Mouse (Mus musculus) kidney, embryonic 14.5 days (tissue): ENCODE data around the gene Aars2. TPM values are rescaled to one million over a fixed set of nuclear protein-coding genes. Genes with fewer than 3 reads are reported as not detected.

Experiments used
- ATAC-seq: fragments of 200-750 bp; cut with Nextera tagmentation; 2 replicates; pipeline ENCODE4 v1.8.0; 2017; ENCODE audit warnings: moderate number of reproducible peaks, mild to moderate bottlenecking, moderate TSS enrichment, moderate library complexity; ENCODE audit not compliant: low FRiP score, low TSS enrichment
- H3K27ac ChIP-seq: fragments of 300-500 bp; sonication (generic); 2 replicates; pipeline ENCODE4 v1.5.1; 2014; ENCODE audit warnings: low read depth, mild to moderate bottlenecking, low read length, moderate library complexity, mixed read lengths
- H3K27me3 ChIP-seq: fragments of 300-500 bp; sonication (generic); 2 replicates; pipeline ENCODE4 v1.6.1; 2014; ENCODE audit warnings: mild to moderate bottlenecking, low read length; ENCODE audit not compliant: control insufficient read depth, insufficient read depth
- H3K36me3 ChIP-seq: fragments of 300-500 bp; sonication (generic); 2 replicates; pipeline ENCODE4 v1.6.1; 2014; ENCODE audit warnings: low read length, mixed read lengths; ENCODE audit not compliant: control insufficient read depth, insufficient read depth
- H3K4me1 ChIP-seq: fragments of 300-500 bp; sonication (generic); 2 replicates; pipeline ENCODE4 v1.6.1; 2014; ENCODE audit warnings: low read length, mixed read lengths; ENCODE audit not compliant: control insufficient read depth, insufficient read depth
- H3K4me2 ChIP-seq: fragments of 300-500 bp; sonication (generic); replicated peaks from 2 replicates; pipeline ENCODE4 v1.6.1; 2014; ENCODE audit warnings: low read depth, mild to moderate bottlenecking, low read length
- H3K4me3 ChIP-seq: fragments of 300-500 bp; sonication (generic); 2 replicates; pipeline ENCODE4 v1.5.1; 2014; ENCODE audit warnings: mild to moderate bottlenecking, low read length
- H3K9ac ChIP-seq: fragments of 300-500 bp; sonication (generic); 2 replicates; pipeline ENCODE4 v1.6.1; 2014; ENCODE audit warnings: low read depth, mild to moderate bottlenecking, low read length, moderate library complexity
- H3K9me3 ChIP-seq: fragments of 300-500 bp; sonication (generic); 2 replicates; pipeline ENCODE4 v1.6.1; 2016; ENCODE audit warnings: low read length; ENCODE audit not compliant: control insufficient read depth
- WGBS: fragments of 180-500 bp; shearing (Covaris S2); extraction: QIAGEN DNeasy Blood & Tissue Kit; methylation state at CpG from one replicate; pipeline ENCODE4 v1.1.7; 2014; 5-methylcytosine and 5-hydroxymethylcytosine counted together
- polyA plus RNA-seq: library from polyadenylated mRNA; unstranded; fragments of >200 nt; fragmentation: Nextera tagmentation; extraction: Ambion mirVana; gene quantifications from 2 replicates; pipeline ENCODE4 v1.2.1, GENCODE M21; 2014

Aars2 gene
- polyA plus RNA-seq, 1 experiment from 2014 or later, result 18.5 TPM

DNA sequence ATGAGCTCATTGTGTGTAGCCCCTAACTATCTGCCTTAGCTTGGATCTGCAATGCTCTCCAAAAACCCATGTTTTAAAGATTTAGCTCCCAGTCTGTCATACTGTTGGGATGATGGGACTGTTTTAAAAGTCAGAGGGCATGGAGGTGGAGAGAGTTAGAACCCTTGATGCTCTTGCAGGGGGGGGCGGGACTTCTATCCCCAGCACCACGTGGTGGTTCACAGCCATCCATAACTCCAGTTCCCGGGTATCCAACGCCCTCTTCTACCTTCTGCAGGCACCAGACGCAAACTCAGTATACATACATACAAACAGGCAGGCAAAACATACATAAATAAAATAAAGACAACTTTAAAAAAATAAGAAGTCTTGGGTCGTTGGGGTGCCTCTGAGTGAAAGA is 33.0 kb upstream of the Aars2 start:
- WGBS, result 75% methylated on average over 6 of the region's 6 CpGs
- H3K4me2 ChIP-seq, result no peak overlapping the region
- no peak overlapping the region for H3K4me3 ChIP-seq
- no peaks in the 10 kb centered on the region for H3K36me3 ChIP-seq
- peaks cover 3% of the 10 kb centered on the region; the same call in 1 of the 2 replicates for H3K9me3 ChIP-seq
- no peak for ATAC-seq
- no peak overlapping the region for H3K9ac ChIP-seq
- H3K27me3 ChIP-seq, result peaks cover 14% of the 10 kb centered on the region; the same call in 1 of the 2 replicates
- H3K4me1 ChIP-seq, result no peaks in the 10 kb centered on the region
- H3K27ac ChIP-seq, result no peak overlapping the region

DNA sequence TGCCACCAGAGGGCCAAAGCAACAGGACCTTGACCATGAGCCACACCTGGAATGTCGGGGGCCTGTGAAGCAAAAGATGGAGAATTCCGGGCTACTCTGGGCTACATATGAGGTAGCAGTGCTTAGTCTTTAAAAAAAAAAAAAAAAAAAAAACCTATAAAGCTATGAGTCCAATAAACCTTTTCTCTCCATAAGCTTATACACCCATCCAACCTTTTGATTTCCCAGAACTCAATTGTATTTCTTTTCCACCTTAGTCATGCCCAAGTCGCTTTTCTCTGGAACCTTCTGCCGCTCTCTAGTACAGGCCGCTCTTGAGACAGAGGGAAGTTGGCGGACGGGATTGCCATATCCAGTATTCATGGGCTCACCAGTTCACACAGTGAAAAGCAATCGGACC is 32.5 kb upstream of the Aars2 start:
- Histone ChIP-seq H3K27ac (no peak overlapping the region), H3K4me2 (peak overlapping the region; percentile 58), H3K4me3 (no peak overlapping the region), H3K36me3 (no peaks in the 10 kb centered on the region), H3K4me1 (no peaks in the 10 kb centered on the region), H3K9ac (no peak overlapping the region), H3K9me3 (peaks cover 3% of the 10 kb centered on the region; the same call in 1 of the 2 replicates), H3K27me3 (peaks cover 14% of the 10 kb centered on the region; the same call in 1 of the 2 replicates)
- 65% methylated on average over 8 of the region's 8 CpGs for WGBS
- ATAC-seq, result no peak

GRCm38 (mm10) chr17:45474669-45475465 is 31.8 kb upstream of the Aars2 start, which contains the start of gene Spats1:
TSS of gene Spats1 (minus strand) at chr17:45475415.
- Histone ChIP-seq H3K9me3 (peaks cover 3% of the 10 kb centered on the region; the same call in 1 of the 2 replicates), H3K27ac (no peak within 1 kb of the TSS), H3K36me3 (no peaks in the 10 kb centered on the region), H3K4me2 (peak within 1 kb of the TSS; percentile 58), H3K27me3 (peaks cover 14% of the 10 kb centered on the region; the same call in 1 of the 2 replicates), H3K4me1 (no peaks in the 10 kb centered on the region), H3K9ac (peak within 1 kb of the TSS; percentile 46; the same call in 1 of the 2 replicates), H3K4me3 (peak within 1 kb of the TSS; percentile 41)
- peak; percentile 76 for ATAC-seq
- 6% methylated on average over 30 of the region's 30 CpGs for WGBS

- no peaks in the 10 kb centered on the region for H3K36me3 ChIP-seq
- H3K4me3 ChIP-seq, result no peak overlapping the region
- H3K9ac ChIP-seq, result no peak overlapping the region
- H3K4me2 ChIP-seq, result no peak overlapping the region
- whole genome bisulfite sequencing, result 16% methylated on average over 12 of the region's 12 CpGs
- ATAC-seq, result no peak
- H3K4me1 ChIP-seq, result no peaks in the 10 kb centered on the region
- no peaks in the 10 kb centered on the region for H3K9me3 ChIP-seq
- H3K27me3 ChIP-seq, result peaks cover 14% of the 10 kb centered on the region; the same call in 1 of the 2 replicates
- no peak overlapping the region for H3K27ac ChIP-seq
Measured at GRCm38 (mm10) chr17:45478234-45478825, 28.3 kb upstream of the Aars2 start.

DNA sequence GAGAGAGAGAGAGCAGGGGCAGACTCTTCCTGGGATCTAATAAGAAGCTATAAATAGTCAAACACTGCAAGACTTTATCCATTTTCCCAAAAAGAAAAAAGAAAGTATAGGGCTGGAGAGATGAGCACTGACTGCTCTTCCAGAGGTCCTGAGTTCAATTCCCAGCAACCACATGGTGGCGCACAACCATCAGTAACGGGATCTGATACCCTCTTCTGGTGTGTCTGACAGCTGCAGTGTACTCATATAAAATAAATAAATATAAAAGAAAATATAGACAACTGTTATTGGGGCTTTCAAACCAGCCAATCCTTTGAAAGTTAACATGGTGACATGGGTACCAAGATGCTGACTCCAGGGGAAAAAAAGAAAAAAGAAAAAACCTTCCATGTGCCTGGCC is 26.2 kb upstream of the Aars2 start:
- Histone ChIP-seq H3K36me3 (no peaks in the 10 kb centered on the region), H3K9ac (no peak overlapping the region), H3K4me2 (no peak overlapping the region), H3K27me3 (peaks cover 6% of the 10 kb centered on the region; the same call in 1 of the 2 replicates), H3K9me3 (no peaks in the 10 kb centered on the region), H3K4me3 (no peak overlapping the region), H3K27ac (no peak overlapping the region), H3K4me1 (no peaks in the 10 kb centered on the region)
- 30% methylated on average over 2 of the region's 2 CpGs for whole genome bisulfite sequencing
- ATAC-seq, result no peak

DNA sequence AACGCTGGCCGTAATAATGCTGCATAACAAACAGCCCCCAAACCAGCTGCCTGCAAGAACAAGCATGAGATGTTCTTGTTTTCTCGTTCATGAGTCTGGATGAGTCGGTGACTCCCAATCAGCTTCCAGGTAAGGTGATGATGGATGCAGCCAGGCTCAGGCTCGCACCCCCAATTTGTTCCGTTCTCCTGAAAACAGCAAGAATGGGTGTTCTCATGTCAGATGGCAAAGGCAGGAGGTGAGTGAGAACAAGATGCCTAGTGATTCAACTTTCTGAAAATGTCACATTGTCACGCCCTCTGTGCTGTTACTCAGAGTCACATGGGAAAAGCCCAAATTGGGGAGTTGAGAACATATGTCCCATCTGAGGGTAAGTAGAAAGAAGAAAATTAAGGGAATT is 21.1 kb upstream of the Aars2 start:
- Histone ChIP-seq H3K9me3 (no peaks in the 10 kb centered on the region), H3K9ac (no peak overlapping the region), H3K4me3 (no peak overlapping the region), H3K27ac (no peak overlapping the region), H3K4me1 (no peaks in the 10 kb centered on the region), H3K4me2 (no peak overlapping the region), H3K36me3 (no peaks in the 10 kb centered on the region), H3K27me3 (no peaks in the 10 kb centered on the region)
- 88% methylated on average over 7 of the region's 7 CpGs for WGBS
- no peak for ATAC-seq

GRCm38 (mm10) chr17:45487216-45487615 is 19.4 kb upstream of the Aars2 start:
- Histone ChIP-seq H3K4me2 (no peak overlapping the region), H3K36me3 (no peaks in the 10 kb centered on the region), H3K4me1 (no peaks in the 10 kb centered on the region), H3K27me3 (no peaks in the 10 kb centered on the region), H3K4me3 (no peak overlapping the region), H3K9ac (no peak overlapping the region), H3K27ac (no peak overlapping the region), H3K9me3 (no peaks in the 10 kb centered on the region)
- no peak for ATAC-seq
- 17% methylated on average over 5 of the region's 5 CpGs for WGBS

DNA sequence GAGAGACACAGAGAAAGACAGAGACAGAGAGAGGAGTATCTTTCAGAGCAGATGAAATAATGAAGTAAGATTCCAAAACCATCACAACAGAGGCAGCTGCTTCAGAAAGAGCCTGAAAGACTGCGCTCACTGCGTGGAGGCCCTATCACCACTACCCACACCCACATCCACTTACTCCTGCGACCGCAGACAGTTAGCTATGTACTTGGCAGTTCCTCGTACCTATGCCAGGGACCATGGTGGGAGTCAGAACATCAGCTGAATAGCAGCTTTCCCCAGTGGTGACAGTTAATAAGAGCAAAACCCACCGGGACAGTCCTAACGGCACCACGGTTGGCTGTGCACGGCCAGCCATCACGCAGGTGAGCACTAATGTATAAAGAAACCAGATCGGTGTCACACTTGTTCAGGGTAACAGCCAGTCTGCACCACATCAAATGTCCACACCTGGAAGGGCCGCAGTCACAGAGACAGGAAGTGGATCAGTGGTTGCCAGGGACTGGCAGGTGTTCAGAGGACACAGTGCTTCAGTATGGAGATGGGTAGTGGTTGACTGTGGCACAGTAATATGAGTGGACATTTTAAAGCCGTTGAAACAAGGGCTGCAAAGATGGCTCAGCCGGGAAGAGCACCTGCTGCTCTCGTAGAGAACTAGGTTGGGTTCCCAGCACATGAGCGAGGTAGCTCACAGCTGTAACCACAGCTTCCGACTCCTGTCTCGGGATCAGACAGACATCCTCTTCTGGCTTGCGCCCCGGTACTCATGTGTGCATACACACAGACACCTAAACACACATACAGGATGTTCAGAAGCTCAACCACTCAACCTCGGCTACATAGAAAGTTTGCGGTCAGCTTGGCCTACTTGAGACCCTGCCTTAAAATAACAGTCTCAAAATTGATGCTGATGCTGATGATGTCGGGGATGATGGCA is 18.1 kb upstream of the Aars2 start:
- Histone ChIP-seq H3K9ac (no peak overlapping the region), H3K4me1 (no peaks in the 10 kb centered on the region), H3K27ac (no peak overlapping the region), H3K9me3 (no peaks in the 10 kb centered on the region), H3K4me3 (no peak overlapping the region), H3K36me3 (no peaks in the 10 kb centered on the region), H3K27me3 (no peaks in the 10 kb centered on the region), H3K4me2 (no peak overlapping the region)
- ATAC-seq, result no peak
- 84% methylated on average over 23 of the region's 23 CpGs for WGBS
